Mouse (Mus musculus) stomach, embryonic 16.5 days (tissue): ENCODE results near the gene Myadml2. TPM values are rescaled to one million over a fixed set of nuclear protein-coding genes. Genes with fewer than 3 reads are reported as not detected.
A peak's percentile ranks its signal among the peaks of the same experiment; 100 is the strongest.

ENCODE experiments used
- ATAC-seq: fragments of 200-750 bp; cut with Nextera tagmentation; 2 replicates; pipeline ENCODE4 v1.8.0; 2017; ENCODE audit warnings: moderate number of reproducible peaks, moderate TSS enrichment; ENCODE audit not compliant: insufficient read depth, low FRiP score
- H3K27ac ChIP-seq: fragments of 300-500 bp; sonication (generic); 2 replicates; pipeline ENCODE4 v1.5.1; 2014; ENCODE audit warnings: low read length
- H3K27me3 ChIP-seq: fragments of 300-500 bp; sonication (generic); 2 replicates; pipeline ENCODE4 v1.6.1; 2014; ENCODE audit warnings: low read length, control low read depth, mixed read lengths; ENCODE audit not compliant: control insufficient read depth, insufficient read depth
- H3K36me3 ChIP-seq: fragments of 300-500 bp; sonication (generic); 2 replicates; pipeline ENCODE4 v1.6.1; 2014; ENCODE audit warnings: low read length; ENCODE audit not compliant: control insufficient read depth, insufficient read depth
- H3K4me1 ChIP-seq: fragments of 300-500 bp; sonication (generic); 2 replicates; pipeline ENCODE4 v1.6.1; 2014; ENCODE audit warnings: low read length, control low read depth, mixed read lengths; ENCODE audit not compliant: control insufficient read depth, insufficient read depth
- H3K4me2 ChIP-seq: fragments of 300-500 bp; sonication (generic); 2 replicates; pipeline ENCODE4 v1.6.1; 2014; ENCODE audit warnings: low read depth, low read length, mixed read lengths
- H3K4me3 ChIP-seq: fragments of 300-500 bp; sonication (generic); replicated peaks from 2 replicates; pipeline ENCODE4 v1.5.1; 2014; ENCODE audit warnings: mild to moderate bottlenecking, low read length
- H3K9ac ChIP-seq: fragments of 300-500 bp; sonication (generic); 2 replicates; pipeline ENCODE4 v1.6.1; 2014; ENCODE audit warnings: low read length
- H3K9me3 ChIP-seq: fragments of 300-500 bp; sonication (generic); replicated peaks from 2 replicates; pipeline ENCODE4 v1.6.1; 2016; ENCODE audit warnings: low read length, control low read depth; ENCODE audit not compliant: control insufficient read depth
- WGBS: fragments of 180-500 bp; shearing (Covaris S2); extraction: QIAGEN DNeasy Blood & Tissue Kit; methylation state at CpG from one replicate; pipeline ENCODE4 v1.1.7; 2014; 5-methylcytosine and 5-hydroxymethylcytosine counted together
- polyA plus RNA-seq: library from polyadenylated mRNA; unstranded; fragments of >200 nt; fragmentation: Nextera tagmentation; extraction: Ambion mirVana; gene quantifications from 2 replicates; pipeline ENCODE4 v1.2.1, GENCODE M21; 2015

Myadml2 gene
- polyA plus RNA-seq, 1 experiment from 2014 or later, result 1.4 TPM

DNA sequence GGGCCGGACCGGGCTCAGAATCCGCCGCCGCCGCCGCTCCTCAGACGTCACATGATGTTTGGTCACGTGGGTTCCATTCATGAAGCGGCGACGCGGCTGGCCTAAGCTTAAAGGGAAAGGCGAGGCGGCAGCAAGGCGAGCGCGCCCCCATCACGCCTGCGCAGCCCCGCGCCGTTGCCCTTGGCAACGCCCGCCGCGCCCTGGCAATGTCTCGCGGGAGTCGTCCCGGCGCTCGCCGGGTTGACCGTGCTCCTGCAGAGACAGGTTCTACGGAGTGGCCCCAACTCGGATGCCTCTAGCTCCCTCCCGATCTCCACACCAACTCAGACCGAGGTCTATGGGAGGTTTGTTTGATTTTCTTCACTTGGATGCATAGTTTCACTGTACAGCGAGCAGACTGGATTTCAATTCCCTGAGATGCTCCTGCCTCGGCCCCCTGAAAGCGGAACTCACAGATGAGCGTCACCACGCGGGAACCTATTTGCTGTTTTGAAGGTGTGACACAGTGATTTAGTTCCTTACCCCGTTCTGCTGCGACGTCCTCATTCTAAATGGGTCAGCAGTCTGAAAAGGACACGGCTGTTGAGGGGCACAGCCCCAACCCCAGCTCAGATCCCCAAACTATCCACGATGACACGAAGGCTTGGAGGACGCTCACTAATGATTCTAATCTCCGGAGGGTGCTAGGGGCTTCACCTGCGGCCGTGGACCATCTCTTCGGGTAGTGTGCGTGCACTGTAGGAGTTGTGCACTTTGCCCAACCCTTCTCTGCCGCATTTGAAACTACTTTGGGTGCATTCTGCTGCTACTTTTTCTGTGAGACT lies 14.2 kb downstream of the Myadml2 start, which contains the start of gene Mafg:
Gene Mafg (minus strand): TSS at position 81 of the 824 bp plus-strand sequence.
- no peaks in the 10 kb centered on the region for H3K9me3 ChIP-seq
- WGBS, result 10% methylated on average over 58 of the region's 58 CpGs
- peak within 1 kb of the TSS; percentile 96 for H3K27ac ChIP-seq
- peak within 1 kb of the TSS; percentile 99 for H3K9ac ChIP-seq
- peak within 1 kb of the TSS; percentile 82 for H3K4me2 ChIP-seq
- peak; percentile 90 for ATAC-seq
- peaks cover 5% of the 10 kb centered on the region; the same call in 1 of the 2 replicates for H3K36me3 ChIP-seq
- H3K4me3 ChIP-seq, result peak within 1 kb of the TSS; percentile 91
- no peaks in the 10 kb centered on the region for H3K27me3 ChIP-seq
- peaks cover 39% of the 10 kb centered on the region for H3K4me1 ChIP-seq

DNA sequence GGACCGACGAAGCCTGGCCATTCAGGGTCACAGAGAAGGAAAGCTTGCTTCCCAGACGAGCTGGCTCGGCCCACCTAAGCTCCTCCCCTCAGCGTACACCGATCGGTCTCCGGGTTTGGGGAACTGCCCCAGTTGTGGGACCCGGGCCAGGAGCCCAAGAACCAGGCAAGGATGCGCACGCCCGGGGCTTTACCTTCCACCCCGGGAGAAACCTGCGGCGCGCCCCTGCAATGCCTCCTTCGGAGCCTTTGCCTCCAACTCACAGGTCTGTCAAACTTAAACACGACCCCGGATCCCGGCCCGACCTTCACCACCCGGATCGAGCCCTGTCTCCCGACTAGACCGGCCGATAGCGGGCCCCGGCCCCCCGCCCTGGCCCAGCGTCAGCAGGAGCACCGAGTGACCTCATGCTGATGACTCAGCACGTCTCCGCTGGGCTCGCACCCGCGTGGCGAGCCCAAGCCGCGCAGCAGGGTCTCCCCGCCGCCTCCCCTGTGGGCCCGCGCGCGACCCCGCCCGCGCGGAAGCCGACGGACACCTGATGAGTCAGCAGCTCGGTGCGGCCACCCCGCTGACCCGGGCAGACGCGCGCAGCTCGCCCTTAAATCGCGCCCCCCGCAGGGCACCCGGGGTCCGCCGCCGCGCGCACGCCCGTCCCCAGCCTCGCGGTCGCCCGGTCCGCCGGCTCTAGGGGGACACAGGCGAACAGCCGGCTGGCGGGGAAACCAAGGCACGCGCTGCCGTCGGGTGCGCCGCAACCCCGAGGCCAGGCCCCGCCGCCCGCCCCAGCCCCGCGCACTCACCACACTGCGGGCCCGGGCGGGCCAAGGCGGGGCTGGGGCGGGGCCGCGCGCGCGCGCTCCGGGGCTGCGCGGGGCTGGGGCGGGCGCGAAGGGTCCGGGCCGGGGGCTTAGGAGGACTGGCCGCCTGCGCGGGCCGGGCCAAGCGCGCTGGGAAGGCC lies 15.1 kb downstream of the Myadml2 start:
- Histone ChIP-seq H3K4me3 (peak overlapping the region; percentile 91), H3K4me2 (peak overlapping the region; percentile 82), H3K9ac (peak overlapping the region; percentile 99), H3K4me1 (peaks cover 39% of the 10 kb centered on the region), H3K27me3 (no peaks in the 10 kb centered on the region), H3K36me3 (peaks cover 5% of the 10 kb centered on the region; the same call in 1 of the 2 replicates), H3K9me3 (no peaks in the 10 kb centered on the region), H3K27ac (peak overlapping the region; percentile 96)
- under 1% methylated on average over 104 of the region's 116 CpGs for WGBS
- peak; percentile 78 for ATAC-seq

DNA sequence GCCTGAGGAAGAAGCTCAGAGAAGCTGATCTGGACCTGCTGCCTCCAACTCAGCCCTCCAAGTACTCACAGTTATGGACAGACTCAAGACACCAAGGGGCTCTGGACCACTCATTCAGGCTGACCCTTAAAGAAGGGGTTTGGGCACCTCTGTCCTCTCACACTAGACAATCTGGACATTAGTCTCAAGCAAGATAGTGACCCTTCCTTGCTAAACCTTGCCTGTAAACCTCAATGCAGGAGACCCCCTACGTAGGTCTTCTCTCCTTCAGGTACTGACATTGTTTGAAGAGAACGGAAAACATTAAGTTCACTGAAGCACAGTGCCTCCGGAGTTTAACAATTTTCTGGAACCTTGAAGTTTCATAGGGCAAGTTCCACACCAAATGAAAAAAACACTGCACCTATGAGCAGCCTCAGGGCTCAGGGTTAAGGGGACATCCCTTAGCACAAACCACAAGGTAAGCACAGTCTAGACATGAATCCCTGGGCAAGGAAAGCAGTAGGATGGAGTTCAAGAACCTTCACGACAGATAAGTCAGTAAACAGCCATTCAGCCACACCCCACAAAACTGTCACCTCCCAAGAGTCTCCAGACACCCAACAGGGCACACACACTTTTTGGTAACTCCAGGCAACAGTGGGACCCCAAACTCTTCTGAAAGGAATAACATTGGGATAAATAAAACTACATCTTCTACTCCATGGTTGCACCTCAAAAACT lies 16.1 kb downstream of the Myadml2 start:
- Histone ChIP-seq H3K4me3 (peak overlapping the region; percentile 91), H3K27me3 (no peaks in the 10 kb centered on the region), H3K4me1 (peaks cover 39% of the 10 kb centered on the region), H3K9me3 (no peaks in the 10 kb centered on the region), H3K27ac (peak overlapping the region; percentile 96), H3K36me3 (peaks cover 5% of the 10 kb centered on the region; the same call in 1 of the 2 replicates), H3K4me2 (peak overlapping the region; percentile 82), H3K9ac (peak overlapping the region; percentile 99)
- no peak for ATAC-seq
- WGBS, result 38% methylated on average over 4 of the region's 4 CpGs

- peaks cover 5% of the 10 kb centered on the region; the same call in 1 of the 2 replicates for H3K36me3 ChIP-seq
- 22% methylated on average over 7 of the region's 7 CpGs for WGBS
- H3K27ac ChIP-seq, result peak overlapping the region; percentile 96
- peak overlapping the region; percentile 82 for H3K4me2 ChIP-seq
- H3K9me3 ChIP-seq, result no peaks in the 10 kb centered on the region
- no peaks in the 10 kb centered on the region for H3K27me3 ChIP-seq
- peak overlapping the region; percentile 99 for H3K9ac ChIP-seq
- peaks cover 39% of the 10 kb centered on the region for H3K4me1 ChIP-seq
- no peak for ATAC-seq
- H3K4me3 ChIP-seq, result peak overlapping the region; percentile 91
These were observed 16.9 kb downstream of the Myadml2 start for GRCm38 (mm10) chr11:120630881-120631725.

GRCm38 (mm10) chr11:120630401-120630871 lies 17.5 kb downstream of the Myadml2 start:
- peak overlapping the region; percentile 42 for H3K4me2 ChIP-seq
- H3K27me3 ChIP-seq, result no peaks in the 10 kb centered on the region
- no peaks in the 10 kb centered on the region for H3K9me3 ChIP-seq
- peak overlapping the region; percentile 67 for H3K9ac ChIP-seq
- peak overlapping the region; percentile 96 for H3K27ac ChIP-seq
- WGBS, result 38% methylated on average over 5 of the region's 5 CpGs
- H3K4me1 ChIP-seq, result peaks cover 40% of the 10 kb centered on the region
- peak overlapping the region; percentile 32 for H3K4me3 ChIP-seq
- no peak for ATAC-seq
- peaks cover 5% of the 10 kb centered on the region; the same call in 1 of the 2 replicates for H3K36me3 ChIP-seq

DNA sequence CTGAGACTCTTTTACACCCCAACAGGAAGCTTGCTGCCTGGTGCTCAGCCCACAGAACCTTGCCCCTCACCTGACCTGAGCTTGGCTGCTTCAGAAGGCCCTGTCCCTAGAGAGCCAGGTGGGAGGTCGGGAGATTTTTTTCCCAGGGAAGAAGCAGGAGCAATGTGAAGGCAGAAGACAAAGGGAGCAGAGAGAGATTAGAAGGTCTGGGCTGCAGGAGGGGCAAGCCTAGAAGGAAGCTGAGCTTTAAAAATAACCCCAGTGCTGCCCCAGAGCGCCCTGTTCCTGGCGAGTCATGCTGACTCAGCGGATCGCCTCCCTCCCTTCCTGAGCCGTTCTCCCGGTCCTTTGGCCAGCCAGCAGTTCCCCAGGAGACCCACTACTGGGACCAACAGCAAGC lies 18.0 kb downstream of the Myadml2 start:
- ATAC-seq, result no peak
- Histone ChIP-seq H3K4me3 (peak overlapping the region; percentile 32), H3K9me3 (no peaks in the 10 kb centered on the region), H3K4me2 (peak overlapping the region; percentile 42), H3K36me3 (peaks cover 5% of the 10 kb centered on the region; the same call in 1 of the 2 replicates), H3K4me1 (peaks cover 45% of the 10 kb centered on the region), H3K9ac (peak overlapping the region; percentile 67), H3K27ac (peak overlapping the region; percentile 96), H3K27me3 (no peaks in the 10 kb centered on the region)
- 34% methylated on average over 7 of the region's 7 CpGs for WGBS

DNA sequence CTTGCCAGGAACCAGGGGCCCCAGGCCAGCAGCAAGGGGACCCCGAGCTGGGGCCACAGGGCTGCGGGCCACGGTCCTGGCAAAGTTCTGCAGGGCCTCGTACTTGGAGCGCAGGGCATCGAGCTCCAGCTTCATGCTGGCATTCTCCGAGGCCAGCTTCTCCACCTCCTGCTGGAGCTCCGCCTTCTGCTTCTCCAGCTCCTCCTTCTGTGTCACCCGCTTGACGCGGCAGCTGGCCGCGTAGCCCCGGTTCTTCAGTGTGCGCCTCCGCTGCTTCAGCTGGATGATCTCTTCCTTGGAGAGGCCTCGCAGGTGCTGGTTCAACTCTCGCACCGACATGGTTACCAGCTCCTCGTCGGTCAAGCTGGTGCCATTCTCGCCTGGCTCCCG lies 18.6 kb downstream of the Myadml2 start:
- no peaks in the 10 kb centered on the region for H3K27me3 ChIP-seq
- peaks cover 45% of the 10 kb centered on the region for H3K4me1 ChIP-seq
- peak overlapping the region; percentile 42 for H3K4me2 ChIP-seq
- H3K9me3 ChIP-seq, result no peaks in the 10 kb centered on the region
- ATAC-seq, result no peak
- peak overlapping the region; percentile 96 for H3K27ac ChIP-seq
- WGBS, result 71% methylated on average over 23 of the region's 23 CpGs
- peaks cover 5% of the 10 kb centered on the region; the same call in 1 of the 2 replicates for H3K36me3 ChIP-seq
- peak overlapping the region; percentile 32 for H3K4me3 ChIP-seq
- peak overlapping the region; percentile 67 for H3K9ac ChIP-seq
